Mouse (Mus musculus) limb, embryonic 13.5 days (tissue): ENCODE measurements at regions not wholly inside any gene's neighbourhood (a gene's known extent, or its start where the extent isn't known, plus 50 kb on each side); places are given as distances from the start of the nearest gene placed in this dataset.
A peak's percentile ranks its signal among the peaks of the same experiment; 100 is the strongest.
"Not testable (repeated sequence)": the region's sequence is repeated elsewhere in the genome, so short reads cannot be mapped to it uniquely, and the experiment has no call there.

ENCODE experiments used
- ATAC-seq: fragments of 200-750 bp; cut with Nextera tagmentation; 2 replicates; pipeline ENCODE4 v1.8.0; 2017; ENCODE audit warnings: low read depth, moderate number of reproducible peaks, moderate TSS enrichment; ENCODE audit not compliant: low FRiP score
- H3K27ac ChIP-seq: fragments of 300-500 bp; sonication (generic); 2 replicates; pipeline ENCODE4 v1.5.1; 2015; ENCODE audit warnings: inconsistent platforms, mild to moderate bottlenecking, moderate library complexity
- H3K27me3 ChIP-seq: fragments of 300-500 bp; sonication (generic); 2 replicates; pipeline ENCODE4 v1.6.1; 2015; ENCODE audit warnings: mild to moderate bottlenecking, inconsistent platforms
- H3K36me3 ChIP-seq: fragments of 300-500 bp; sonication (generic); 2 replicates; pipeline ENCODE4 v1.6.1; 2015; ENCODE audit warnings: inconsistent platforms, mild to moderate bottlenecking, moderate library complexity
- H3K4me1 ChIP-seq: fragments of 300-500 bp; sonication (generic); 2 replicates; pipeline ENCODE4 v1.6.1; 2015; ENCODE audit warnings: inconsistent platforms
- H3K4me2 ChIP-seq: fragments of 300-500 bp; sonication (generic); replicated peaks from 2 replicates; pipeline ENCODE4 v1.6.1; 2015; ENCODE audit warnings: inconsistent platforms, mild to moderate bottlenecking, moderate library complexity
- H3K4me3 ChIP-seq: fragments of 300-500 bp; sonication (generic); 2 replicates; pipeline ENCODE4 v1.5.1; 2015; ENCODE audit warnings: moderate library complexity, mild to moderate bottlenecking, inconsistent platforms
- H3K9ac ChIP-seq: fragments of 300-500 bp; sonication (generic); 2 replicates; pipeline ENCODE4 v1.6.1; 2015; ENCODE audit warnings: mild to moderate bottlenecking, inconsistent platforms
- H3K9me3 ChIP-seq: fragments of 300-500 bp; sonication (generic); 2 replicates; pipeline ENCODE4 v1.6.1; 2016; ENCODE audit warnings: inconsistent platforms
- WGBS: fragments of 180-500 bp; shearing (Covaris S2); methylation state at CpG from one replicate; pipeline ENCODE4 v1.1.7; 2015; 5-methylcytosine and 5-hydroxymethylcytosine counted together

DNA sequence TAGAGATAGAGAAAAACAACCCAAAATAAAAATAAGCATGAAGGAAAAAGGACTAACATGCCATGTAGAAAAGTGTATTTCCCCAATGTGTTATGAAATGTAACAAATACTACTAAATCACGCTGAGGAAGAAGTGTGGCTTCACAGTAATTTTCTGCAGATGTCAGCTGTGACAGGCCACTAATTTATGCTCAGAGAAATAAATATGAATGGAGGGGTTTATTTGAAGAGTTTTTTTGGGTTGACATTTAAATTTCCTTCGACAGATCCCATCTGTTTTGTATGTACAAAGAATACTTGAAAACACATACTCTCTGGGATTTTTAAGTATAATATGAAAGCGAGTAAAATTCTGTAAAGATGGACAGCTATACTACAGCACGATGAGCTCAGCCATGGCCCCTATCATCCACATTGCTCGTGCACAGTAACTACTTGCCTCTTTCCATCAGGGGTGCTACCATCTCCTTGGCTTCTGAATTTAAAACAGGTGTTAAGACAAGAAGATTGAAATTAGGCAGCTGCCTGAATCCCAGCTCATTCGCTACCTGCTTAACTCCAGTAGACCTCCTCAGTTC is 605.1 kb downstream of the Gm4340 start:
- Histone ChIP-seq H3K36me3 (no peaks in the 10 kb centered on the region), H3K9me3 (no peaks in the 10 kb centered on the region), H3K9ac (no peak overlapping the region), H3K4me3 (no peak overlapping the region), H3K4me1 (no peaks in the 10 kb centered on the region), H3K27me3 (no peaks in the 10 kb centered on the region), H3K27ac (no peak overlapping the region), H3K4me2 (no peak overlapping the region)
- WGBS: 63% methylated on average over 6 of the region's 6 CpGs
- no peak for ATAC-seq

DNA sequence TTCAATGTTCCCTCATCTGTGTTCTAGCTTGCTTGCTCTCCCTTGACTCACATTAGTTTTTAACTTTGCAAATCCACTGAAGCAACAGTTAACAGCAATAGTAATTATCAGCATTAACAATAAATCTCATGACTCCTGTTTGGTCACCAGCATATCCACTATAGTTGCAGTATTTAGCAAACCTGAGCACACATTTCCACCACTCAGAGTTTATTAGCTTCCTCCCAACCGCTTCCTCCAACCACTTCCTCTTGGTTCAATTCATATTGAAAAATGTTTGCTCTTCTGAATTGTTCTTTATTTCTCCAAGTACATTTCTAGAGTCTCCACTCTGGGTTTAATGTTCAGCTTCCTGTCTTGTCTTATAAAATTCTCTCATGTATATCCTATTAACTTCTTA is 611.0 kb downstream of the Gm4340 start:
- Histone ChIP-seq H3K4me2 (no peak overlapping the region), H3K4me3 (no peak overlapping the region), H3K36me3 (no peaks in the 10 kb centered on the region), H3K9me3 (no peaks in the 10 kb centered on the region), H3K4me1 (no peaks in the 10 kb centered on the region), H3K27ac (no peak overlapping the region), H3K27me3 (no peaks in the 10 kb centered on the region), H3K9ac (no peak overlapping the region)
- WGBS: 62% methylated on average over 1 of the region's 1 CpGs
- no peak for ATAC-seq

DNA sequence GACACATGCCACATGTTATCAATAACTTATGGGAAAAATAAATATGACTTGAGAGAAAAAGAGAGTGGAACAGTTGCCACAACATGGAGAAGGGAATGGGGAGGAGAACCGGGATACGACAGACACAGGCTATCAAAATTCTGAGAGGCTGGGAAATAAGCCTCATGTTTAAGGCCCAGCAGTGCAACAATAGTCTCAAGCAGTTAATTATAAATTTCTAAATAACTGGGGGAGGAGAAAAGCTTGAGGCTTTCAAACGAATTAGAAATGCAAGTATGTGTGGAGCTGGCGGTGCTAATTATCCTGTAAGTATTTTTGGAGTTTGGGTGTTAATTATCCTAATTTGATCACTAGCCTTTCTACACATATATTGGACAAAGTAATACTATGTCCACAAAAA is 624.4 kb downstream of the Gm4340 start:
- Histone ChIP-seq H3K27me3 (no peaks in the 10 kb centered on the region), H3K27ac (no peak overlapping the region), H3K9ac (no peak overlapping the region), H3K4me3 (no peak overlapping the region), H3K36me3 (no peaks in the 10 kb centered on the region), H3K9me3 (no peaks in the 10 kb centered on the region), H3K4me2 (no peak overlapping the region), H3K4me1 (no peaks in the 10 kb centered on the region)
- WGBS: 74% methylated on average over 4 of the region's 4 CpGs
- no peak for ATAC-seq

DNA sequence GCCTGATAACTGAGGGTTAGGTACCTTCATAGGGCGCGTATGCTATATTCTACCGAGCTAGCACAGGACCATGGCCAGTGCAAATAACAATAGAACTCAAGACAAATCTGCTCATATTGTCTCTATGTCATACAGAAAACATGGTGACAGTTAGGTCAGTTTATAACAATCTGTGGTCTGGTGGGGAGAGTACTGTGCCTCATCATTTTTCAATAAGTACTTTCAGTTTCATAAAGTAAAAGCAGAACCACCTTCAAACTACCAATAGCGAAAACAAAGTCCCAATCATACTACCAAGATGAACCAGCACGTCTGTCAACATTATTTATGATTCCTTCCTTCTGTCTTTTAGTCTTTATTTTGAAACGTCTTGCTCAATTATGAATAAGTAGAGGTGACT is 658.0 kb downstream of the Gm4340 start:
- no peaks in the 10 kb centered on the region for H3K36me3 ChIP-seq
- ATAC-seq: no peak
- peaks cover 5% of the 10 kb centered on the region for H3K4me1 ChIP-seq
- no peak overlapping the region for H3K4me2 ChIP-seq
- H3K9me3 ChIP-seq: no peaks in the 10 kb centered on the region
- H3K27me3 ChIP-seq: no peaks in the 10 kb centered on the region
- WGBS: 89% methylated on average over 6 of the region's 6 CpGs
- no peak overlapping the region for H3K9ac ChIP-seq
- H3K27ac ChIP-seq: no peak overlapping the region
- no peak overlapping the region for H3K4me3 ChIP-seq

DNA sequence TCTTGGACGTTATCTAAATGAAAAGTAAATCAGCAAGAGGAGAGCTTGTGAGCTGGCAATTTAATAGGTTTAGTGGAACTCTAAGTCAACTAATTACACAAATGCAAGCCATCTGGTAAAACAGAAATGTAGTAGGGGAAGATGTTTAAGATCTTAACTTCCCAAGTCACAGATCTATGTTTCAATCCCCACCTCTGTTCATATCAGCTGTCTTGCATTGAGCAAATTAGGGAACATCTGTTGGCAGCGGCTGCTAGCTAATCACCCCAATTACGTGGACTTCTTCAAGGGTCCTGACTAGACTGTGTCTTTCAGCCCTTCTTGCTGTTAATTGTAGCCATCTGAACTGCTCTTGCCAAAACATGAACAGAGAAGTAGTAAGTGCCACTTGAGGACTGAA is 659.3 kb downstream of the Gm4340 start:
- H3K27ac ChIP-seq: no peak overlapping the region
- H3K4me3 ChIP-seq: no peak overlapping the region
- H3K36me3 ChIP-seq: no peaks in the 10 kb centered on the region
- no peaks in the 10 kb centered on the region for H3K27me3 ChIP-seq
- no peak overlapping the region for H3K9ac ChIP-seq
- ATAC-seq: no peak
- H3K9me3 ChIP-seq: no peaks in the 10 kb centered on the region
- 18% methylated on average over 3 of the region's 3 CpGs for WGBS
- no peak overlapping the region for H3K4me2 ChIP-seq
- peaks cover 5% of the 10 kb centered on the region for H3K4me1 ChIP-seq

DNA sequence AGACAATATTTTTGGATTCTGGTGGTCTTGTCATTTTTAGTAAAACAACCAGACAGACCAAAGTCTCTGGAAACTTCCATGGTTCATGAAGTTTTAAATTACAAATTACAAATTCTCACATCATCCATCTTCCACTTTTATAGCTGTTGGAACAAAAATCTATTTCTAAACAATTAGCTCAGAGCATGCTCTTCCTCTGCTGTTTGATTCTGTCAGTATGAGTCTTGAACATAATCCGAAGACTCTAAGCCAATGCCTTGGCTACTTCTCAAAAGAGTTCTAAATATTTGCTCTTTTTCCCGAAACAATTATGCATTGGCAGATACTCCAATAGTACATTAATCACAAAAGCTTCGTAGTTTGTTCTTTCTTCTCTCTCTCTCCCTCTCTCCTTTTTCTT is 684.4 kb downstream of the Gm4340 start:
- Histone ChIP-seq H3K9ac (no peak overlapping the region), H3K36me3 (no peaks in the 10 kb centered on the region), H3K4me2 (no peak overlapping the region), H3K27ac (no peak overlapping the region), H3K27me3 (no peaks in the 10 kb centered on the region), H3K4me1 (no peaks in the 10 kb centered on the region), H3K4me3 (no peak overlapping the region), H3K9me3 (no peaks in the 10 kb centered on the region)
- 81% methylated on average over 3 of the region's 3 CpGs for WGBS
- ATAC-seq: no peak

DNA sequence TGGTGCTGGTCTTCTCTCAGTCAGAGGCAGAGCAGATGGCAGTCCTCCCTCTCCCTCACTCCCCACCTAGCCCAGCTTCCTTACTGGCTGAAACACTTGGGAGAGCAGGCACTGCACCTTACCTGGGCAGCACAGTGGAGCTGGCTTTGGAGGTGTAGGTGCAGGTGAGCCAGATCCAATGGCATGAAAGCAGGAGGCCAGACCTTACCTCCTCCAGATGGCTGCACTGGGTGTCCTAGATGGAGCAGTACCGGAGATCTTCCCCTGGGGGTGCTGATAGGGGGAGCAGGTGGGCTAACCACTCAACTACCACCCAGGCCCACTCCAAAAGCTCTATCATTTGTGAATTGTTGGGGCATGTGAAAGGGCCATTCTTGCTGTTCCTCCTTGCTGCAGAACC is 660.0 kb downstream of the Tmtc2 start:
- no peak overlapping the region for H3K27ac ChIP-seq
- no peaks in the 10 kb centered on the region for H3K9me3 ChIP-seq
- WGBS: 88% methylated on average over 1 of the region's 1 CpGs
- H3K27me3 ChIP-seq: no peaks in the 10 kb centered on the region
- H3K9ac ChIP-seq: no peak overlapping the region
- no peak overlapping the region for H3K4me3 ChIP-seq
- ATAC-seq: no peak
- no peak overlapping the region for H3K4me2 ChIP-seq
- H3K4me1 ChIP-seq: no peaks in the 10 kb centered on the region
- no peaks in the 10 kb centered on the region for H3K36me3 ChIP-seq

DNA sequence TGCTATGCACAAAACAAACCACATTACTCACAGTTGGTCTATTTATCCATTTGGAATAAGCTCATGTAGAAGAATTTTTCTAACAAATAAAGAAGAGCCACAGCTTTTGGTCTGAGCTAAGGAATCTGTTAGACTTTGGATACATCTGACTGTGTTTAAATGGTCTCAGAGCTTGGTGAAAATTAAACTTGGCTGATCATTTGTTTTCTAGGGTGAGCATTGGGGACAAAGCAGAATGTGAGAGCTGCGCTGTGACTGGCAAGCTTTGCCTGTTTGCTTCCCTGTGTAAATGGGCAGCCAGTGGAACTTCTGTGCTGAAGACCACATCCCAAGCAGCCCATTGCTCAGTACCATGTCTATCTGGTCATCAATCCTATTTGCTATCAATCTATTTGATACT is 658.7 kb downstream of the Tmtc2 start:
- H3K36me3 ChIP-seq: no peaks in the 10 kb centered on the region
- no peak overlapping the region for H3K9ac ChIP-seq
- H3K4me3 ChIP-seq: no peak overlapping the region
- H3K9me3 ChIP-seq: no peaks in the 10 kb centered on the region
- no peaks in the 10 kb centered on the region for H3K27me3 ChIP-seq
- no peaks in the 10 kb centered on the region for H3K4me1 ChIP-seq
- 90% methylated on average over 1 of the region's 1 CpGs for WGBS
- no peak overlapping the region for H3K4me2 ChIP-seq
- no peak overlapping the region for H3K27ac ChIP-seq
- no peak for ATAC-seq

DNA sequence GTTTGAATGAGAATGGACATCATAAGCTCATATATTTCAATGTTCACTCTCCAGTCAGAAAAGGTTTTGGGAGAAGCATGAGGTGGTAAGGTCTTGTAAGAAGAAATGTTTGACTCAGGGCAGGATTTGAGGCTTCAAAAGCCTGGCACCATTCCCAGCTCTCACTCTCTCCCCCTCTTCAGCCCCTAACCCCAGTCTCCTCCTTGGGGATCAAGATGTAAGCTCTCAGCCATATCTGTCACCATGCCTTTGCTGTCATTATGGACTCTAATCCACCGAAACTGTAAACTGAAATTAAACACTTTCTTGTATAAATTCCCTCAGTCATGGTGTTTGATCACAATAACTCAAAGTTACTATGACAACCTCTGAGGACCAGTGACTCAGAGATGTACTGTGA is 637.6 kb downstream of the Tmtc2 start:
- H3K4me3 ChIP-seq: no peak overlapping the region
- H3K9ac ChIP-seq: no peak overlapping the region
- H3K9me3 ChIP-seq: no peaks in the 10 kb centered on the region
- no peak overlapping the region for H3K27ac ChIP-seq
- H3K36me3 ChIP-seq: no peaks in the 10 kb centered on the region
- WGBS: 57% methylated on average over 1 of the region's 1 CpGs
- no peaks in the 10 kb centered on the region for H3K27me3 ChIP-seq
- H3K4me1 ChIP-seq: no peaks in the 10 kb centered on the region
- no peak overlapping the region for H3K4me2 ChIP-seq
- ATAC-seq: 0 out of 2 replicates have a peak, but pooled peaks have one; percentile 36

DNA sequence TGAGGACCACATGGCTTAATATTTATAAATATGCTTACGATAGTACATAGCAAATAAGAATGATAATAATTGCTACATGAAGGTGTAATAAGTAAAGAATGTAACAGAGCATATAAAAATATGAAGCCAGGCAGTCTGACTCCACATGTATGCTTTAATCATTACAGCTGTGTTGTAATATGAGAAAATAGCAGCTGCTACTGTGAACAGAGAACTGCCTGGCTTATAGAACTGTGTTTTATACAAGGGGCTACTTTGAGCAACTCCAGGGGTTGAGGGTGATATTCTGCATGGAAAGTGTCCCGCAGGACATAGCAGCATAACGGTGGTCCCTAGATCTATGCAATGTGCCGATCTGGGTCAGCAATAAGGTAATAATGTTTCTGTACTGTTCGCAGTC is 627.9 kb downstream of the Tmtc2 start:
- ATAC-seq: peak; percentile 87
- Histone ChIP-seq H3K4me1 (peaks cover 4% of the 10 kb centered on the region), H3K4me2 (0 out of 2 replicates have a peak overlapping the region, but pooled peaks have one; percentile 12), H3K27ac (no peak overlapping the region), H3K9ac (no peak overlapping the region), H3K4me3 (no peak overlapping the region), H3K27me3 (no peaks in the 10 kb centered on the region), H3K36me3 (no peaks in the 10 kb centered on the region), H3K9me3 (no peaks in the 10 kb centered on the region)
- 42% methylated on average over 5 of the region's 5 CpGs for WGBS

DNA sequence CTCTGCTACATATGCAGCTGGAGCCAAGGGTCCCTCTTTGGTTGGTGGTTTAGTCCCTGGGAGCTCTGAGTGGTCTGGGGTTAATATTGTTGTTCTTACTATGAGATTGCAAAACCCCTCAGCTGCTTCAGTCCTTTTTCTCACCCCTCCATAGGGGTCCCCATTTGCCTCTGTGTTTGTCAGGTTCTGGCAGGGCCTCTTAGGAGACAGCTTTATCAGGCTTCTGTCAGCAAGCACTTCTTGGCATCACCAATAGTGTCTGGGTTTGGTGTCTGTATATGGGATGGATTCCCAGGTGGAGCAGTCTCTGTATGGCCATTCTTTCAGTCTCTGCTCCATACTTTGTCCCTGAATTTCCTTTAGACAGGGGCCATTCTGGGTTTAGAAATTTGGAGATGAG is 625.4 kb downstream of the Tmtc2 start:
- H3K9ac ChIP-seq, H3K36me3 ChIP-seq, H3K9me3 ChIP-seq, H3K4me2 ChIP-seq, H3K4me3 ChIP-seq, H3K27me3 ChIP-seq, ATAC-seq, H3K4me1 ChIP-seq, H3K27ac ChIP-seq: not testable (repeated sequence)

DNA sequence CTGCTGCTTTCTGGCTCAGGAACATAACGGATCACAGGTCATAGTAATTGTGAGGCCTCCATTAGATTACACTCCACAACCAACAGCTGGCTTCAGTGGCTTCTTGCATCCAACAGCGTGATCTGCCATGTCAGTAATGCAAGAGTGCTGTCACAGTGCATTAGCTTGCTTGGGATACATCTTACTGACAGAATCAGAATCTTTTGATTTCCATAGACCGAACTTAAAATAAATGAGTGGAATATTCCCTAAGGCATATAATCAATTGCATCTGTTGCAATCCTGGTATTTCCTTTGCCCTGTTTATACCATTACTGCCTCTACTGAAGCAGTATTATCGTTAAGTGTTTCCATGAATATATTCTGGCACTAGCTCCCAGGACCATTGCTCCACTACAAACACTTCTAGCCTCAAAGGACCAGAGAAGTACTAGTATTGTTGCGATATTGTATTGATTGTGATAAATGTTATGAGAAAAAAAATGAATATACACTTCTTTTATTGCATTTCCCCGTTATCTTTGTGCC is 605.8 kb downstream of the Tmtc2 start:
- ATAC-seq: no peak; the same call in 1 of the 2 replicates
- Histone ChIP-seq H3K9ac (no peak overlapping the region), H3K4me3 (no peak overlapping the region), H3K27ac (no peak overlapping the region), H3K36me3 (no peaks in the 10 kb centered on the region), H3K9me3 (no peaks in the 10 kb centered on the region), H3K4me1 (no peaks in the 10 kb centered on the region), H3K27me3 (no peaks in the 10 kb centered on the region), H3K4me2 (no peak overlapping the region)
- 55% methylated on average over 6 of the region's 6 CpGs for WGBS
